Mouse (Mus musculus) embryonic fibroblast, embryonic 13.5 days (primary cell): Measurements from ENCODE around the gene Cped1.

Source experiments
- CTCF ChIP-seq: IDR thresholded peaks from 2 replicates; pipeline ENCODE4 v1.5.1; 2011; ENCODE audit warnings: mild to moderate bottlenecking, control low read depth, low read length, moderate library complexity, borderline replicate concordance; ENCODE audit not compliant: insufficient read depth
- POLR2A ChIP-seq: IDR thresholded peaks from 2 replicates; pipeline ENCODE4 v1.6.1; 2011; ENCODE audit warnings: low read depth, mild to moderate bottlenecking, control low read depth, low read length, moderate library complexity

GRCm38 (mm10) chr6:22053014-22053413 lies 67.3 kb downstream of the Cped1 start:
- TF ChIP-seq CTCF (no peak), POLR2A (no peak)
